22 mouse cellular contexts compared by ENCODE assay signal in the genomic region with DNA sequence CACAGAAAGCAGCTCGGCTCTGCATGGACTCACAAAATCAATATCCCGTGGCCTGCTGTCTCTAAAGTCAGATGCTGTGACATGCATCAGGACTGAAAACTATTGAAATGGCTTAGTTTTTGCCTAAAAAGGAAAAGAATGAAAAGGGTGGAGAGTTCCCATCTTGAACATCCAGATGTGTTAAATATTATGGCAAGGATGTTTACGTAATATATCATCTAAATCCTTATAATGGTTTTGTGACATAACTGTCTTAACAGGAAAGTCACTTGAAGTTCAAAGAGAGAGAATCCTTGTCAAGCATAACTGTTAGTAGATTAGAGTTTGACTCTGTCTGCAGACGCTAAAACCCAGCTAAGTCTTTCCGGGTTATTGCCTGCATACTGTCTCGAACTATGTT. TPM values are rescaled to one million over a fixed set of nuclear protein-coding genes. Genes with fewer than 3 reads are reported as not detected.
A peak's percentile ranks its signal among the peaks of the same experiment; 100 is the strongest.
DNase-seq lines count a peak whose midpoint lies in the region; ATAC-seq and TF ChIP-seq lines count a peak whose summit lies in the region.
"Had no signal": no experiment of that assay in that cellular context is flagged by ENCODE, and none has a peak within 500 bp of the region (broad histone marks: within the 10 kb centered on the region; RNA-seq: fewer than 3 reads in every experiment).

No protein-coding gene starts in this region.

- H3K27ac ChIP-seq in intestine, embryonic 14.5 days (ENCODE audit: low read depth), result peak overlapping the region; percentile 75
- no peak overlapping the region for H3K27ac ChIP-seq in intestine, postnatal 0 days (ENCODE audit: low read depth, low read length)
- H3K27ac ChIP-seq in lung, embryonic 16.5 days (ENCODE audit: low read length), result peak overlapping the region; percentile 78
- H3K27ac ChIP-seq in stomach, embryonic 16.5 days (ENCODE audit: low read length), result peak overlapping the region; percentile 79
- H3K27ac ChIP-seq in hindbrain, postnatal 0 days, result no peak overlapping the region
- H3K27ac ChIP-seq: forebrain, embryonic 10.5 days; forebrain, embryonic 13.5 days; gastrocnemius, adult 2 months; hindbrain, embryonic 12.5 days; hindbrain, embryonic 15.5 days had no signal

- no peak overlapping the region for H3K9ac ChIP-seq in intestine, embryonic 14.5 days (ENCODE audit: low read length)
- H3K9ac ChIP-seq in intestine, postnatal 0 days (ENCODE audit: low read depth, low read length), result no peak overlapping the region
- H3K9ac ChIP-seq in lung, embryonic 16.5 days (ENCODE audit: low read length), result no peak overlapping the region
- H3K9ac ChIP-seq in stomach, embryonic 16.5 days (ENCODE audit: low read length), result no peak overlapping the region
- no peak overlapping the region for H3K9ac ChIP-seq in hindbrain, postnatal 0 days (replicated peaks; ENCODE audit: low read length)
- H3K9ac ChIP-seq: forebrain, embryonic 13.5 days; forebrain, postnatal 0 days; hindbrain, embryonic 12.5 days; hindbrain, embryonic 15.5 days had no signal

- no peaks in the 10 kb centered on the region for H3K9me3 ChIP-seq in intestine, embryonic 14.5 days (ENCODE audit: control insufficient read depth, low read length)
- H3K9me3 ChIP-seq in intestine, postnatal 0 days (ENCODE audit: control insufficient read depth), result no peaks in the 10 kb centered on the region
- H3K9me3 ChIP-seq in lung, embryonic 16.5 days (ENCODE audit: control insufficient read depth, low read length), result no peaks in the 10 kb centered on the region
- no peaks in the 10 kb centered on the region for H3K9me3 ChIP-seq in stomach, embryonic 16.5 days (replicated peaks; ENCODE audit: control insufficient read depth, low read length)
- no peaks in the 10 kb centered on the region for H3K9me3 ChIP-seq in hindbrain, postnatal 0 days (ENCODE audit: low read length)
- H3K9me3 ChIP-seq: forebrain, embryonic 10.5 days; forebrain, embryonic 13.5 days; hindbrain, embryonic 12.5 days; hindbrain, embryonic 15.5 days had no signal

- no peak overlapping the region for H3K4me2 ChIP-seq in intestine, embryonic 14.5 days (ENCODE audit: low read length)
- H3K4me2 ChIP-seq in intestine, postnatal 0 days (replicated peaks; ENCODE audit: low read depth), result no peak overlapping the region
- H3K4me2 ChIP-seq in lung, embryonic 16.5 days (ENCODE audit: low read depth, low read length), result no peak overlapping the region
- H3K4me2 ChIP-seq in stomach, embryonic 16.5 days (ENCODE audit: low read depth, low read length), result no peak overlapping the region
- H3K4me2 ChIP-seq in hindbrain, postnatal 0 days (ENCODE audit: low read depth, low read length), result no peak overlapping the region
- H3K4me2 ChIP-seq: forebrain, embryonic 13.5 days; heart, embryonic 11.5 days; hindbrain, embryonic 12.5 days; hindbrain, embryonic 15.5 days had no signal

- DNase-seq in intestine, embryonic 14.5 days (ENCODE audit: low spot score), result no peak
- DNase-seq in lung, postnatal 14 days, result no peak
- DNase-seq in hindbrain, postnatal 0 days (ENCODE audit: low spot score), result no peak
- DNase-seq: adrenal gland, adult 8-10 months; adrenal gland, postnatal 25 days; cerebellum, adult 11-12 months; cerebellum, adult 8-10 months; cerebellum, postnatal 10 days; cerebellum, postnatal 36 days; forebrain, postnatal 0 days; gastrocnemius, adult 2 months; gastrocnemius, postnatal 14 days; heart, adult 11 months had no signal

- no peak for TF ChIP-seq CTCF in intestine, postnatal 0 days (IDR thresholded peaks at IDR 0.05; ENCODE audit: low read depth)
- TF ChIP-seq CTCF in hindbrain, postnatal 0 days (IDR thresholded peaks at IDR 0.05; ENCODE audit: low read depth), result no peak

- H3K36me3 ChIP-seq in intestine, embryonic 14.5 days (ENCODE audit: control insufficient read depth, insufficient read depth, low read length), result no peaks in the 10 kb centered on the region
- no peaks in the 10 kb centered on the region for H3K36me3 ChIP-seq in intestine, postnatal 0 days (ENCODE audit: control insufficient read depth, insufficient read depth)
- H3K36me3 ChIP-seq in lung, embryonic 16.5 days (ENCODE audit: control insufficient read depth, insufficient read depth, low read length), result no peaks in the 10 kb centered on the region
- H3K36me3 ChIP-seq in stomach, embryonic 16.5 days (ENCODE audit: control insufficient read depth, insufficient read depth, low read length), result no peaks in the 10 kb centered on the region
- H3K36me3 ChIP-seq in hindbrain, postnatal 0 days (ENCODE audit: insufficient read depth, low read length), result no peaks in the 10 kb centered on the region
- H3K36me3 ChIP-seq: forebrain, embryonic 10.5 days; hindbrain, embryonic 12.5 days; hindbrain, embryonic 15.5 days had no signal

- H3K27me3 ChIP-seq in intestine, embryonic 14.5 days (replicated peaks; ENCODE audit: control insufficient read depth, insufficient read depth, low read length), result no peaks in the 10 kb centered on the region
- H3K27me3 ChIP-seq in intestine, postnatal 0 days (replicated peaks; ENCODE audit: control insufficient read depth, insufficient read depth, low read length), result no peaks in the 10 kb centered on the region
- H3K27me3 ChIP-seq in lung, embryonic 16.5 days (ENCODE audit: control insufficient read depth, insufficient read depth, low read depth, low read length), result no peaks in the 10 kb centered on the region
- no peaks in the 10 kb centered on the region for H3K27me3 ChIP-seq in stomach, embryonic 16.5 days (ENCODE audit: control insufficient read depth, insufficient read depth, low read length)
- H3K27me3 ChIP-seq in hindbrain, postnatal 0 days (ENCODE audit: insufficient read depth, low read length), result no peaks in the 10 kb centered on the region
- H3K27me3 ChIP-seq: forebrain, embryonic 13.5 days; hindbrain, embryonic 12.5 days; hindbrain, embryonic 15.5 days had no signal

- peaks cover 12% of the 10 kb centered on the region; the same call in 1 of the 2 replicates for H3K4me1 ChIP-seq in intestine, embryonic 14.5 days (replicated peaks; ENCODE audit: control insufficient read depth, insufficient read depth, low read length)
- H3K4me1 ChIP-seq in intestine, postnatal 0 days (replicated peaks; ENCODE audit: control insufficient read depth, insufficient read depth, low read length), result no peaks in the 10 kb centered on the region; the same call in 1 of the 2 replicates
- peaks cover 14% of the 10 kb centered on the region; the same call in 1 of the 2 replicates for H3K4me1 ChIP-seq in lung, embryonic 16.5 days (replicated peaks; ENCODE audit: control insufficient read depth, insufficient read depth, low read length)
- H3K4me1 ChIP-seq in stomach, embryonic 16.5 days (ENCODE audit: control insufficient read depth, insufficient read depth, low read length), result peaks cover 5% of the 10 kb centered on the region
- H3K4me1 ChIP-seq in hindbrain, postnatal 0 days (ENCODE audit: insufficient read depth, low read length), result no peaks in the 10 kb centered on the region
- H3K4me1 ChIP-seq: forebrain, embryonic 13.5 days; hindbrain, embryonic 12.5 days; hindbrain, embryonic 15.5 days had no signal

- no peak for ATAC-seq in intestine, embryonic 14.5 days (replicated peaks; ENCODE audit: low FRiP score, low TSS enrichment, low read depth)
- no peak for ATAC-seq in intestine, postnatal 0 days
- ATAC-seq in lung, embryonic 16.5 days (ENCODE audit: low read depth), result no peak
- ATAC-seq in stomach, embryonic 16.5 days (ENCODE audit: insufficient read depth, low FRiP score), result no peak
- no peak for ATAC-seq in hindbrain, postnatal 0 days
- ATAC-seq: activated CD4-positive, CD25-positive, alpha-beta regulatory T cell, adult 4 months; forebrain, embryonic 13.5 days; forebrain, postnatal 0 days had no signal

- WGBS in intestine, embryonic 14.5 days, result 40% methylated on average over 6 of the region's 6 CpGs
- 63% methylated on average over 6 of the region's 6 CpGs for WGBS in intestine, postnatal 0 days
- WGBS in lung, embryonic 16.5 days, result 37% methylated on average over 6 of the region's 6 CpGs
- 52% methylated on average over 6 of the region's 6 CpGs for WGBS in stomach, embryonic 16.5 days
- 86% methylated on average over 6 of the region's 6 CpGs for WGBS in hindbrain, postnatal 0 days

- H3K4me3 ChIP-seq in intestine, embryonic 14.5 days (ENCODE audit: low read depth, low read length), result no peak overlapping the region
- no peak overlapping the region for H3K4me3 ChIP-seq in intestine, postnatal 0 days (ENCODE audit: low read depth, low read length)
- no peak overlapping the region for H3K4me3 ChIP-seq in lung, embryonic 16.5 days (ENCODE audit: low read length)
- H3K4me3 ChIP-seq in stomach, embryonic 16.5 days (replicated peaks; ENCODE audit: low read length), result no peak overlapping the region
- H3K4me3 ChIP-seq in hindbrain, postnatal 0 days (ENCODE audit: low read length), result no peak overlapping the region
- H3K4me3 ChIP-seq: forebrain, embryonic 10.5 days; forebrain, embryonic 13.5 days; gastrocnemius, adult 2 months; hindbrain, embryonic 12.5 days; hindbrain, embryonic 15.5 days had no signal

RNA-seq across cellular contexts. Expression of gene Pde5a, which starts 20.3 kb away (rescaled TPM):
- 31.6 and 33.8 TPM in 2 replicates for polyA plus RNA-seq in intestine, embryonic 14.5 days (2014; fragmentation: Nextera tagmentation; extraction: Ambion mirVana)
- polyA plus RNA-seq in intestine, postnatal 0 days (2015; fragmentation: Nextera tagmentation; extraction: Ambion mirVana), result 9.0 and 9.1 TPM in 2 replicates
- 23.7 and 24.7 TPM in 2 replicates for polyA plus RNA-seq in lung, embryonic 16.5 days (2015; fragmentation: Nextera tagmentation; extraction: Ambion mirVana)
- 16.3 and 17.0 TPM in 2 replicates for polyA plus RNA-seq in stomach, embryonic 16.5 days (2015; fragmentation: Nextera tagmentation; extraction: Ambion mirVana)
- total RNA-seq in hindbrain, postnatal 0 days (2014; rRNA removed), result 5.3 and 7.9 TPM in 2 replicates
- polyA plus RNA-seq in hindbrain, postnatal 0 days (2015; fragmentation: Nextera tagmentation; extraction: Ambion mirVana), result 1.7 and 2.2 TPM in 2 replicates

Comparison
In these comparisons a context has a peak if more than half of its experiments do, and no peak if none do; other contexts are left out.
1. H3K27ac ChIP-seq: peak in intestine, embryonic 14.5 days (single experiment), lung, embryonic 16.5 days (single experiment) and stomach, embryonic 16.5 days (single experiment); none in intestine, postnatal 0 days (single experiment) and hindbrain, postnatal 0 days (single experiment).